Mouse (Mus musculus) cerebral cortex, adult 2 months (tissue): ENCODE data around the gene Cd53.

Source experiments
- WGBS: fragments of 180-500 bp; shearing (Covaris S2); methylation state at CpG from one replicate; pipeline ENCODE4 v1.1.7; 2018; 5-methylcytosine and 5-hydroxymethylcytosine counted together

Cd53 gene

GRCm38 (mm10) chr3:106789930-106790329 is at the start of gene Cd53:
Cd53 (minus strand) TSS chr3:106790149.
- WGBS, result 71% methylated on average over 2 of the region's 2 CpGs

- 79% methylated on average over 1 of the region's 1 CpGs for WGBS
These were observed 42.2 kb upstream of the Cd53 start for GRCm38 (mm10) chr3:106832107-106832506.

GRCm38 (mm10) chr3:106826187-106826586 is 36.2 kb upstream of the Cd53 start, which contains the start of gene Olfr266:
Olfr266 (minus strand) TSS chr3:106826287.
- 91% methylated on average over 1 of the region's 1 CpGs for WGBS

DNA sequence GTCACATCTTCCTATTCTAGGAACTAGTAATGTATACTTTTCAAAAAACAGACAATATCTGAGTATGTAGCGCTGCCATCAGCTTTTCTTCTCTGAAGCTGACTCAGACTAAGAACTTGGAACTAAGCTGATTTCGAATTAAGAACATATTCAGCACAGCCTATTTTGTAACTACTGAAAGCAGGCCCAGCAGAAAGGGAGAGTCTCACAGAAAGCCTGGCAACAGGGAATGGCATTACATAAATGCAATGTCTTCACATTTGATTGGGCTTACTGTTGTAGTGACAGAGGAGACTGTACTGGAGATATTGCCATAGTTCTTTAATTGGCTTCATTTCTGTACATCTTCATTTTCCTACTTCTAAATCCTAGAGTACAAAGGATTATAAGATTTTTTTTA is 27.7 kb upstream of the Cd53 start:
- WGBS, result 62% methylated on average over 2 of the region's 2 CpGs

DNA sequence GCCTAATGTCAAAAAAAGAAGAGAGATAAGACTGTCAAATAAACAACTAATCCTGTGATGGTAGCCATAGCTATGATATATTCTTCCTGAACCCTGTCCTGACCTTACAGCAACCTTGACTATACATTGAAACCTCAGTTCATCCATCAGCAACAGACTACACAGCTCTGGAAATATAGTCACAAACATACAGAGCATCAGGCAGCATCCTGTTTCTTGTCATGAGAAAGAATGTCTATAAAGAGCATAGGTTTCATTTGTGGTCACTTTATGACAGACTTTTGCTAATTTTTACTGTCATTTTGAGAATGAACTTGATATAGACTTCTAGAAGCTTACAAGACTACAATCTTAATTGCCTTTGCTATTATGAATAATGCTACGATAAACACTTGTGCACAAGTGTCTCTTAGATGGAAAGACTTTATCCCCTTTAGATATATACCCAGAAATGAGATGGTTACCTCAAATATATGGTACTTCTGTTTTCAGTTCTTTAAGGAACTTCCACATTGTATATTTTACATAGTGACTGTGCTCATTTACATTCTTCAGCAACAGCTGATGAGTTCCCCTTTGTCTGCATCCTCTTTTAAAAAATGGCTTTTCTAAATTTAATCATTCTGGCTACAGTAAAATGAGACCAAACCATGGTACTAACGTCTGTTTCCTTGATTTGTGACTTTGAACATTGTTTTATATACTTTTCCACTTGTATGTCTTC is 19.2 kb upstream of the Cd53 start:
- 57% methylated on average over 2 of the region's 2 CpGs for WGBS

DNA sequence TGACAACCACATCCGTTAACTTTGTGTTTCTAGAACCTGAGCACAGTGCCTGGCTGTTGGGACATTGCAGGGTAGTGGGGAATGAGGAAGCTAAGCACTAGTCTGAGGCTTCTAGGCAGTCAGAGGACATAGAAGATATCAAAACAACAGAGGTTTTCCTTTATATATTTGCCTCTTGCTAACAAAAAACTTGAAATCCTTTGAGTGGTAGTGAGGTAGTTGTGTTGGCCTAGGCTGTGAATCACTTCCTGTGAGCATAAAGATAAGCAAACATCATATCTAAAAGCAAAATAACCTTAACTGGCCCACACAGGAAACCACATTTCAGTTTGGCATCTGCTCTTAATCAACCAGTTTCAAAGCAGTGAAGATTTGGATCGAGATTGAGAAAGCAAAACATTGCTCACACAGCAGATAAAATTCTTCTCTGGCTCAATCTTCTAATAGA is 1.5 kb downstream of the Cd53 start:
- WGBS, result 61% methylated on average over 2 of the region's 2 CpGs

DNA sequence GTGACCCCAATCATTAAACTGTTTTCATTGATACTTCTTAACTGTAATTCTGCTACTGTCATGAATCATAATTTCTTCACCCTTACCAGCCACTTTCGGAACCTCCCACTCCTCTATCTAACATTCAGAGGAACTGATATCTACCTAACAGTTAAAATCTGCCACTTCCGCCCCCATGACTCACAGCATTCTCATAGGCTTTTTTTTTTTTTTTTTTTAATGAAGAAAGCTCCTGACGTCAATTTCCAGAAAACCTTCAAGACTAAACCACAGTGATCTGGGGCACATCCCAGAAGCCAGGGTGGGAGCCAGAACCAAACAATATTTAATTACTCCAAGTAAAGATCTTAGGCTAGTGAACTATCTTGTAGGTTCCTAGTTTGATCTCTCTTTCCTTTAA is 4.8 kb downstream of the Cd53 start:
- 64% methylated on average over 3 of the region's 3 CpGs for WGBS

- 83% methylated on average over 1 of the region's 1 CpGs for WGBS
These were observed 18.1 kb downstream of the Cd53 start for GRCm38 (mm10) chr3:106771834-106772233.

DNA sequence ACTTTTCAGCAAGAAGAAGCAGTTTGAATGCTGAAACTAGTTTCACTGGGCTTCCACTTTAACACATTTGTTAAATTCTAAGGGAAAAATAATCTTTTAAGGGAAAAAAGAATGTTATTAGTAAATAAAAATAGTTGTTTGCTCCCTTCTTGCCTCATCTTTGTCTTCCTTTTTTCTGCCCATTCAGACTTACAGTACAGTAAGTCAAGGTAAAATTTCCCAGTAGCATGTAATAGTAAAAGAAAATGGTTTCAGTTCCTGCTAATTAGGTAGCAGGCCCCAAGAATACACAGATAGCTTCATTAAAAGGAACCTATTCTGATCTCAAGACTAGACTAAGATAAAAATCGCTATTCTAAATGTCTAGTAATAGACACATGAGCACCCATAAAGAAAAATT is 34.1 kb downstream of the Cd53 start:
- WGBS, result 67% methylated on average over 1 of the region's 1 CpGs

DNA sequence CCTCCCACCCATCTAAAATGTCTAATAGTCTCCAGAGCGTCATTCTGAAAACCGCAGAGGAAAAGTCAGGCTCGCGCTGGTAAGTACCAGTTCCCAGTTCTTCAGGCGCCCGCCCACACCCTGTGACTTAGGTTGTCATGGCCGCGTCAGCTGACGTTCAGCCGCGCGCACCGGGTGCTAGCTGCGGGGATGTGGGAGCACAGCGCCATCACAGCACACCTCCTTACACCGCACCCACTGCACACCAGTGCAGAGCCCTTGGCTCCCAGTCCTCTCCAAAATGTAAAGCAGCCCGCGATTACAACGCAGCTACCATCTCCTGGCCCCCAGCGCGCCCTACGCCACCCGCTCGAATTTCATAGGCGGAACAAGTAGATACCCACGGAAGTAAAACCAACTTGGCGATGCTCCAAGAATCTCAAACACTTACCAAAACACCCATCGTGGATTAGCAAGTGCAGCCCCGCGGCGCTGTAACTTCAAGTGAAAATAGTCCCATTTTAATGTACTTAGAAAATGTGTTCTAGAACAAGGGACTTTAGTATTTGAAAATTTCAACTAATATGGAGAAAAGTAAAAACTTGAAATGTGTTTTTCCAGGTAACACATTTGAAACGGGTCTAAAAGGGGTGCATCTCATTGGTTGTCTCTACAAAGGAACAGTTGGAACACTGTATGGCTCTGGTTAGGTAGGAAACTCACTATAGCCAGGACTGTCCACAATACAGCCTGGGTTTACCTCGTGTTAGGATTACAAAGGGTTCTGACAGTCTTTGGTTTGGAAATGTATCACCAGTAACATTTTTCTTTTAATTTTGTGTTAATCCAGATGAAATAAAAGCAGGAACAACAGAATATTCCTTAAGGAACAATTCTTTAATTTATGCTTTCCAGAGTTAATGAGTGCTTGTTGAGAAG is 67.7 kb downstream of the Cd53 start:
- under 1% methylated on average over 33 of the region's 33 CpGs for WGBS

GRCm38 (mm10) chr3:106721397-106722027 is 68.4 kb downstream of the Cd53 start:
- WGBS, result under 1% methylated on average over 31 of the region's 31 CpGs
